Mouse (Mus musculus): ENCODE results near the gene Slc10a6. TPM values are rescaled to one million over a fixed set of nuclear protein-coding genes. Genes with fewer than 3 reads are reported as not detected.
A peak's percentile ranks its signal among the peaks of the same experiment; 100 is the strongest.

The Slc10a6 gene
- total RNA-seq, 4 experiments from 2014 or later: 0.75 to 1.1 (median 0.98) TPM

DNA sequence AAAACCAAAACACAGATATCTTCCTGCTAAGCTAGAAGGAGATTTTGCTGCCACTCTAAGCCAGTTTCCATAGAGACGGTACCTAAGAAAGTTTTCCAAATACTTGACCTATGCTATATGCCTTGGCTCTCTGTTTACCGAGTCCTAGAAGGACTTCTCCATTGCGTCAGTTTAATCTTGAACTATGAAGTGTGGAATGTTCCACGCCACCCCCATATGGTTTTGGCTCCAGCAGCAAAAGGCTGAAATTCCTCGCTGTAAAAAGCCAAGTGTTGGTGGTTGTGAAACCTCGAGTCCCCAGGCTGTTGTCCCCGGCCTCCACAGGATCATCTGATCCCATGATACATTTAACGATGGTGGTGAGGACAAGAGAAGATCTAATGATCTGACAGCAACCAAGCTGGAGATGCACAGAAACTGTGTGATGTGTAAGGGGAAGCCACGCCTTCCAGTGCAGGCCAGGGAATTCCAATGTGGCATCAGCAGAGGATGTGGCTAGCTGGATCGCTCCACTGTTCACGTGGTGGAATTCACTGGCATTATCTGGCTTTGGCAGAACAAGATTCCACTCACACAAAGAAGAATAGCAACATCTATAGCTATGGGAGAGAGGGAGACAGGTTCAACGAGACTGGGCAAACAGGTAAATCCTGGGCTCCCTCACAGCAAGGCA is 8.8 kb downstream of the Slc10a6 start:
- no peak for DNase-seq (ENCODE audit: low spot score in 2 of 2)

GRCm38 (mm10) chr5:103617191-103617590 is 12.0 kb downstream of the Slc10a6 start:
- DNase-seq (ENCODE audit: low spot score in 2 of 2): no peak

GRCm38 (mm10) chr5:103614356-103614755 is 14.8 kb downstream of the Slc10a6 start:
- DNase-seq (ENCODE audit: low spot score in 2 of 2): no peak

DNA sequence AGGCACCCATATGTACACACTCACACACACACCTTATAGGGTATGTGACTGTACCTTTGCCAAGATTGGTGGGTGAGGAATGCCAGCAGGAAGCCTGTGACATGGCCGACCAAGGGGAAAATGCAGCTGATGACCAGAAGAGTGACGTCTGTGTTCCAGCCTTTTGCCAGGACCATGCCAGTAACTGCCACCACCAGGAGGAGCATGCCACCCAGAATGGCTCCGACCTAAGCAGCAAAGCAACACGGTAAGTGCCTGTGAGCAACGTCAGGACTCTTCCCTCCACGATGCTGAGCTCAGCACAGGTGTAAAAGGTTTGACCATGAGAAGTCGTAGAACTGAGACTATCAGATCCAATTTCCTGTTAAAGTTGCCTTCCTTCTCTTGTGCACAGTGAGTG is 16.9 kb downstream of the Slc10a6 start:
- DNase-seq (ENCODE audit: low spot score in 2 of 2): no peak

GRCm38 (mm10) chr5:103610856-103611472 is 18.2 kb downstream of the Slc10a6 start:
- no peak for DNase-seq (ENCODE audit: low spot score in 2 of 2)

DNA sequence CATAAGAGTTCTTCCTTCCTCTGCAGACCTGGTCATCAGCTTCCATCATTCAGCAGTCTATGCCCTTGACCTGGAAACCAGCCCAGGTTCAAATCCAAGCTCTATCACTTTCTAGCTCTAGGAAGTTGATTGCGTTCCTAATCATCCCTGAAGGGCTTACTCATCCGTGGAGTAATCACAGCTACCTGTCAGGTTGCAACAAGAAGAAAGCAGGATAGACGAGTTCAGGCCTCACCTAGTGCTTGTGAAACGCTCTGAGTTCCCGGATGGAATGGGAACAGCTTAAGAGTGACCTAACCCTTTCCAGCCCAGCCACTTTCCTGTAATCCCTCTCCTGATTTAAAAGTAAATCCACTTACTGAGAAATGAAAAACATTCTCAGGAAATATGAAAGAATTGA is 19.1 kb downstream of the Slc10a6 start:
- no peak for DNase-seq (ENCODE audit: low spot score in 2 of 2)

GRCm38 (mm10) chr5:103605707-103606106 is 23.5 kb downstream of the Slc10a6 start:
- DNase-seq (ENCODE audit: low spot score in 2 of 2): no peak

DNA sequence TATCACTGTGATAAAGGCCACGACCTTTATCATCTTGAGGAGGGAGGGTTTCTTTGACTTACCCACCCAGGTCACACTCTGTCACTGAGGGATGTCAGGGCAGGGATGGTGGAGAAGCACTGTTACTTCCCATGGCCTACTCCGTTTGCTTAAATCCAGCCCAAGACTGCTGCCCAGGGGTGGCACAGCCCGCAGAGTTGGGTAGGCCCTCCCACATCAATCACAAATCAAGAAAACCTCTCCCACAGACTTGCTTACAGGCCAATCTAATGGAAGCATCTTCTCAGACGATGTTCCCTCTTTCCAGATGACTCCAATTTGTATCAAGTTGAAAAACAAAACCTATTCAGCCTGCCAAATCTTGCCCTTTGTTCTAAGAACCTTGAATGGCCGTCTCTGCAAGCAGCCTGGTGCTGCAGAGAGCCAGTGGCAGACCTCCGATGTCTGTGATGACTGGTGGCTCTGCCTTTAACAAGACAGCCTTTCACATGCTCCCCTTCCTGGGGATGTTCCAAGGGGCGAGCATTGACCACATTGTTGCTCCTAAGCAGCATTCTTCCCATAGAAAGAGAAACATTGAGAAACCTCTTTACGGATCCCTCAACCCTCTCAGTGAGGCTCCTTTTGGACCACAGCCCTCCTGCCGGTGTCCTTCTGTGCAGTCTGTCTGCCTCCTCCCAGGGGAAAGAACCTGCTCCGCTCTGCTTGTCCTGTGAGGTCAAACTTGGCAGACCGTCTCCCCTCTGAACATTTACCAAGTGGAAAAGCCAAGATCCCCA is 25.9 kb downstream of the Slc10a6 start:
- peak; percentile 25 to 27 for DNase-seq (ENCODE audit: low spot score in 2 of 2)

GRCm38 (mm10) chr5:103598881-103599280 is 30.3 kb downstream of the Slc10a6 start:
- DNase-seq (ENCODE audit: low spot score in 2 of 2): no peak

- no peak for DNase-seq (ENCODE audit: low spot score in 2 of 2)
Measured at GRCm38 (mm10) chr5:103598264-103598663, 30.9 kb downstream of the Slc10a6 start.

- no peak for DNase-seq (ENCODE audit: low spot score in 2 of 2)
Measured at GRCm38 (mm10) chr5:103597604-103598003, 31.6 kb downstream of the Slc10a6 start.

GRCm38 (mm10) chr5:103596467-103597146 is 32.6 kb downstream of the Slc10a6 start:
- DNase-seq (ENCODE audit: low spot score in 2 of 2): no peak

DNA sequence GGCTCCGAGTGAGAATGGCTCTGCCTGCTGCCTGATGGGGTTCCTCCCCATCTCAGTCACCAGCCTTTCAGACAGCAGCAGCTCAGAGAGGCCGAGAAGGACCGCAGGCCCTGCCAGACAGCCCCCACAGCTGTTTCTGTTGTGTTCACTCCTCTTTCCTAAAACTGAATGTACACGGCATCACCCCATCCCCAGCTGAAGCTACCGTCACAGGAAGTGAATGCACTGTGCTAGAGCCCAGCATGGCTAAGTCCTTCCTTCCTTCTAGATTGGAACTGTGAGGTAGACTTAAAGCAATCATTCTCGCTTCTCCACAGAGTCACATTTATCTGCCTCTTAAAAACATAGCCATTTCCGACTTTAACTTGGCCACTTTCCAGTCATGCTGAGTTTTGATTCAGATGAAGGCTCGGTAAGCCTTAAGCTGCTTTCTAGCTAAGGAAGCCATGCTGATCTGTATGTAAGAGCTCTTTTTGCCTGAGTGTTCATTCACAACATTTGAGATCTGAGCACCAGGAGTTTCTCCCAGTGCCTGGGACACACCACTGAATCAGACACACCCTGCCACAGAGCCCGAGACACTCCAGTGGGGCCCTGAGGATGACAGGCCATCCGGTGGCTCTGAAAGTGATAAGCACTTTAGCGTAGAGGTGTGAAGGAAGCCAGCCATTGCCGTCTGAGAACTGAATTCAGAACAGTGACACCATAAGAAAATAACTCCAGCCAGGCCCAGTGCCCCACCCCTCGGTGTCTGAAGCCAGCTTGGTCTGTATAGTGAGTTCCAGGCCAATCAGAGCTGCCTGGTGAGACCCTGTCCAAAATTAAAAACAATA is 33.6 kb downstream of the Slc10a6 start:
- no peak for DNase-seq (ENCODE audit: low spot score in 2 of 2)

DNA sequence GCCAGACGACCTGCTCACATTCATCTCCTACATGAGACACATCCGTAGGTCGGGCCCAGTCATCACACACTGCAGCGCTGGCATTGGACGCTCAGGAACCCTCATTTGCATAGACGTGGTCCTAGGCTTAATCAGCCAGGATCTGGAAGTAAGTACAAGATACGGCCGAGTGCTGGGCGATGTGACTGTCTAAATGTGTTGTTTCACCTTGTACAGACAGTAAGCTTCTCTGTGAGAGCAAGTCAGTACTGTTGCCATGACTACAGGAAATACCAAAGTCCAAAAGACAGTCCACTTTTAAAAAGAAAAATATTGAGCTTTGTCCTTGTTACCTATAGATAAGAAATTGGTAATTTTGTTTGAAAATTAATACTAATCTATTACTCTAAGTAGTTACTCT is 35.6 kb downstream of the Slc10a6 start:
- no peak for DNase-seq (ENCODE audit: low spot score in 2 of 2)

DNA sequence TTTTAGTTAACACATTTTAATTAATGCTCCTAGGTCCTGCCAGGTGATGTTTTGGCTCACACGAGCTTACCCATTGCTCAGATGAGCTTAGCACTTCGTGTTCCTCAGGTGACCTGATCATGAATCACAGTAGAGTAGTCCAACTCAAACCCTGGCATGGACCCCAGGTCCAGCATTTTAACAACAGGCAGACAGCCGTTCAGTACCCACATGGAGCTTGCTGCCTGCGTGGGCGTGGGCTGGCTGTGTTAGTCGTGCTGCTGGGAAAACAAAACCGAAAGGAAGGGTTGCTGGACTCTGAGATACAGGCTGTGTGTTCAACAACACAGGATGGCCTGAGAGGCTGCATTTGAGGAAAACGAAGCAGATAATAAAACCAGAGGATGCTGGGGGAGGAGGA is 36.5 kb downstream of the Slc10a6 start:
- no peak for DNase-seq (ENCODE audit: low spot score in 2 of 2)

DNA sequence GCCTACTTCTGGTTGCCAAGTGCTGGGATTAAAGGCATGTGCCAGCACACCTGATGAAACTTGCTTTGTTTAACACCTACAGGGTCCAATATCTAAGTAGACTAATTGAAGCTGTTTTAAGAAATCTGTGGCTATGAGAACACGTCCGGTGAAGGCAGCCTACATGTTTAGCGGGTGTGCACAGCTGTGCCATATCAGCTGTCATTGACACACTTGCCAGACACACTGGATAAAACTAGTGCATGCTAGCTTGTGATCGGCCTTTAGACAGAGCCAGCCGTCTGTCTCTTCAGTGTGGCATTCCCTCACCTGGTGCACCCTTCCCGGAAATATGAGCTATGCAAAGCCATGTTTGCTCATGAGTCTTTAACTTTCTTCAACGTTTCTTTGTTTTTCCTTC is 37.4 kb downstream of the Slc10a6 start:
- DNase-seq (ENCODE audit: low spot score in 2 of 2): no peak

DNA sequence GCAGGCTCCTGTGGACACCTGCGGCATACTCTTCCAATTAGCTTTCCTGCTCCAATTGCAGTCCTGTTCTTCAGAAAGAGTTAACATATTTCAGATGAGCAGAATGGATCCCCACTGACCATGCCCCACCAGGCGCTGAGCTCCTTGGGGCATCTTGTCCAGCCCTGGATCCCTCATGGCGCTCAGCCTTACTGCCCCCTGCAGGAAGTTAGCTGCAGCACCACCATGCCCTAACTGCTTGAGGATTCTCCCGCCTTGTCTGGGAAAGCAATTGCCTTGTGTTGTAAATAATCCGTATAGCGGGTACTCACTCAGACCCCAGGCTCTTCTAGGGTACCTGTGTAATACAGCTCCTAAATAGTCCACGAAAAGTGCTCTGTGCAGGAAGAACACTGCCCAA is 42.0 kb downstream of the Slc10a6 start:
- DNase-seq (ENCODE audit: low spot score in 2 of 2): no peak

DNA sequence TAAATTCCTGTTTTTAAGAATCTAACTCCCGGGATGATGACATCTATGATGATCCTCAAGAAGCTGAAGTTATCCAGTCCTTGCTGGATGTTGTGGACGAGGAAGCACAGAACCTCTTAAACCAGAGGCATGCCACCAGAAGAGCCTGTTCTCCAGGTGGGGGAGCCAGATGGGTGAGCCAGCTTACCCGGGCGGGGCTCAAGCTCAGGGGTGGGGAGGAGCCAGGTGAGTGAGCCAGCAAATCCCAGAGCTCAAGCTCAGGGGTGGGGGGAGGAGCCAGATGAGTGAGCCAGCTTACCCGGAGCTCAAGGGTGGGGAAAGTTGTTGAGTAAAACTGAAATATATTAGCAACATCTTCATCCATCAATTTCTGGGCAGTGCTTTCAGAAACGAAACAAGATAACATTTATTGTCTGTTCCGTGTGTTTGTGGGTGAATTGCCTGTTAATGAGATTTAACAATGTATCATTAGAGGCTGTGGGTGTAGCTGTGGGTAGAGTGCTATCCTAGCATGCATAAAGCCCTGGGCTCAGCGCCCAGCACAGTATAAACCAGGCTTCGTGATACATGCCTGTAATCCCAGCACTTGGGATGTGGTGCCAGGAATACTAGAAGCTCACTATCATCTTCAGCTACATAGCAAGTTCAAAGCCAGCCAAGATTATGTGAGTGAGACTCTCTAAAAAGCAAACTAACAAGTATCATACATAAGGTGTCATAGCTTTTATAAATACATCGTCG is 49.4 kb downstream of the Slc10a6 start:
- DNase-seq (ENCODE audit: low spot score in 2 of 2): no peak

GRCm38 (mm10) chr5:103569446-103569845 is 59.8 kb downstream of the Slc10a6 start:
- DNase-seq (ENCODE audit: low spot score in 2 of 2): no peak

DNA sequence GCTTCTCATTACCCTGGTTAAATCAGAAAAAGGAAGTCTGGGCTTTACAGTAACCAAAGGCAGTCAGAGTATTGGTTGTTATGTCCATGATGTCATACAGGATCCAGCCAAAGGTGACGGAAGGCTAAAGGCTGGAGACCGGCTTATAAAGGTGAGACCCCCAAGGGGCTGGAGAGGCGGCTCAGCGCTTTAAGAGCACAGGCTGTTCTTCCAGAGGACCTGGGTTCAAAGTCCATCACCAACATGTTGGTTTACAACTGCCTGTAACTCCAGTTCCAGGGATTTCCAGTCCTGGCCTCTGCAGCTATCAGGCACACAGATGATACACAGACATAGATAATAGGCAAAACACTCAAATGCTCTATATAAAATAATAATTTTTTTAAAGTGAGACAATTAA is 61.2 kb downstream of the Slc10a6 start:
- DNase-seq (ENCODE audit: low spot score in 2 of 2): no peak
